Mouse (Mus musculus) adrenal gland, postnatal 10 days (tissue): Measurements from ENCODE around the gene Gnpat. TPM values are rescaled to one million over a fixed set of nuclear protein-coding genes. Genes with fewer than 3 reads are reported as not detected.

Experiments used
- total RNA-seq, 2 experiments: library from RNA; stranded (reverse); gene quantifications; 2 replicates each; pipeline ENCODE4 v1.2.3; 2021

The Gnpat gene
- total RNA-seq, 2 experiments from 2014 or later = 126 to 173 TPM

Other genes starting within 250 kb of the Gnpat start
- gene 2310022B05Rik, start 199.7 kb upstream of the Gnpat start, total RNA-seq = 10 to 100 TPM; 42.5 to 43.2 TPM
- 10 to 100 TPM; 41.8 to 47.1 TPM for gene Ttc13, start 141.1 kb upstream of the Gnpat start, total RNA-seq
- gene Arv1, start 140.9 kb upstream of the Gnpat start, total RNA-seq = 10 to 100 TPM in 1 of 2 experiments, 1 to 10 TPM in 1; 8.4 to 13.4 TPM
- 1 to 10 TPM; 3.7 to 3.9 TPM for gene Fam89a, start 111.2 kb upstream of the Gnpat start, total RNA-seq
- 1 to 10 TPM; 2.9 to 6.5 TPM for gene Trim67, start 69.9 kb upstream of the Gnpat start, total RNA-seq
- 10 to 100 TPM; 23.6 to 27.4 TPM for gene 2810004N23Rik, start 87 bp downstream of the Gnpat start, total RNA-seq
- 10 to 100 TPM; 21.0 to 21.1 TPM for gene Exoc8, start 34.7 kb downstream of the Gnpat start, total RNA-seq
- 10 to 100 TPM; 20.2 to 21.3 TPM for gene Sprtn, start 34.9 kb downstream of the Gnpat start, total RNA-seq
- 10 to 100 TPM; 66.9 to 73.0 TPM for gene Egln1, start 86.3 kb downstream of the Gnpat start, total RNA-seq
- gene Tsnax, start 150.0 kb downstream of the Gnpat start, total RNA-seq = 10 to 100 TPM; 71.1 to 80.4 TPM
- 1 to 10 TPM; 3.6 TPM for gene Disc1, start 191.2 kb downstream of the Gnpat start, total RNA-seq